Mouse (Mus musculus): ENCODE measurements around the gene Lcn2.

- TF ChIP-seq CTCF (IDR thresholded peaks at IDR 0.05; ENCODE audit: low read depth, low read length) (no peak), POLR2A (IDR thresholded peaks at IDR 0.05; ENCODE audit: extremely low read depth, insufficient read depth, low read length) (no peak)
Measured at GRCm38 (mm10) chr2:32429215-32429891, 41.3 kb upstream of the Lcn2 start.

Measured in liver, adult 2 months (tissue).